Mouse (Mus musculus): Measurements from ENCODE around the gene Prps1. TPM values are rescaled to one million over a fixed set of nuclear protein-coding genes. Genes with fewer than 3 reads are reported as not detected.

Prps1 gene
- total RNA-seq (2023) = 11.1 and 12.3 TPM in 2 replicates

GRCm38 (mm10) chrX:140456279-140456731 is at the start of gene Prps1:
TSS of gene Prps1 (plus strand) at chrX:140456613.

Other genes starting within 250 kb of the Prps1 start
- not detected in 2 replicates for gene Frmpd3, start 114.3 kb upstream of the Prps1 start, total RNA-seq (2023)
- 517 and 525 TPM in 2 replicates for gene Tsc22d3, start 144.0 kb downstream of the Prps1 start, total RNA-seq (2023)
- gene Mid2, start 208.0 kb downstream of the Prps1 start, total RNA-seq (2023) = 0.11 TPM in 1 of 2 replicates, not detected in the other

Data from neutrophil, adult 65 days (primary cell).